Mouse (Mus musculus): ENCODE results near the gene Htr5b.

Htr5b gene

GRCm38 (mm10) chr1:121486803-121487202 lies 41.5 kb downstream of the Htr5b start:
- no peak for DNase-seq (ENCODE audit: low read depth)

GRCm38 (mm10) chr1:121483091-121483490 lies 45.2 kb downstream of the Htr5b start:
- no peak for DNase-seq (ENCODE audit: low read depth)

- DNase-seq (ENCODE audit: low read depth), result no peak
These were observed 48.9 kb downstream of the Htr5b start for GRCm38 (mm10) chr1:121479403-121479802.

- peak; percentile 8 for DNase-seq (ENCODE audit: low read depth)
These were observed 49.8 kb downstream of the Htr5b start for GRCm38 (mm10) chr1:121478284-121478980.

GRCm38 (mm10) chr1:121477716-121478115 lies 50.5 kb downstream of the Htr5b start:
- no peak for DNase-seq (ENCODE audit: low read depth)

- no peak for DNase-seq (ENCODE audit: low read depth)
These were observed 56.8 kb downstream of the Htr5b start for GRCm38 (mm10) chr1:121471503-121471902.

GRCm38 (mm10) chr1:121468271-121468670 lies 60.0 kb downstream of the Htr5b start:
- DNase-seq (ENCODE audit: low read depth), result no peak

- no peak for DNase-seq (ENCODE audit: low read depth)
These were observed 62.0 kb downstream of the Htr5b start for GRCm38 (mm10) chr1:121466276-121466675.

- no peak for DNase-seq (ENCODE audit: low read depth)
These were observed 64.5 kb downstream of the Htr5b start for GRCm38 (mm10) chr1:121463806-121464205.

GRCm38 (mm10) chr1:121462643-121463042 lies 65.6 kb downstream of the Htr5b start:
- no peak for DNase-seq (ENCODE audit: low read depth)

GRCm38 (mm10) chr1:121461895-121462294 lies 66.4 kb downstream of the Htr5b start:
- no peak for DNase-seq (ENCODE audit: low read depth)

- DNase-seq (ENCODE audit: low read depth), result no peak
These were observed 68.2 kb downstream of the Htr5b start for GRCm38 (mm10) chr1:121460077-121460476.
